Mouse (Mus musculus) small intestine, adult 2 months (tissue): ENCODE data around the gene Hopx.

ENCODE experiments used
- CTCF ChIP-seq: fragments of 200-500 bp; IDR thresholded peaks from 2 replicates; pipeline ENCODE4 v1.5.1; 2012; ENCODE audit warnings: low read depth, mild to moderate bottlenecking, control low read depth, inconsistent platforms, low read length, moderate library complexity, mixed read lengths; ENCODE audit not compliant: insufficient replicate concordance, insufficient read length; ENCODE audit errors: extremely low read depth
- POLR2A ChIP-seq: fragments of 200-500 bp; IDR thresholded peaks from 2 replicates; pipeline ENCODE4 v1.6.1; 2012; ENCODE audit warnings: low read depth, mild to moderate bottlenecking, control low read depth, inconsistent platforms, low read length, moderate library complexity

- no peak for TF ChIP-seq CTCF
- no peak for TF ChIP-seq POLR2A
Observed at GRCm38 (mm10) chr5:77098874-77099273, 16.0 kb downstream of the Hopx start.
